Mouse (Mus musculus) liver, embryonic 15.5 days (tissue): ENCODE measurements around the gene Olfr248. TPM values are rescaled to one million over a fixed set of nuclear protein-coding genes. Genes with fewer than 3 reads are reported as not detected.
"Not testable (repeated sequence)": the region's sequence is repeated elsewhere in the genome, so short reads cannot be mapped to it uniquely, and the experiment has no call there.

ENCODE experiments used
- ATAC-seq: fragments of 200-750 bp; cut with Nextera tagmentation; 2 replicates; pipeline ENCODE4 v1.8.0; 2017; ENCODE audit warnings: moderate number of reproducible peaks, mild to moderate bottlenecking, moderate library complexity; ENCODE audit not compliant: insufficient read depth
- H3K27ac ChIP-seq: fragments of 300-500 bp; sonication (generic); replicated peaks from 2 replicates; pipeline ENCODE4 v1.5.1; 2015; ENCODE audit warnings: mild to moderate bottlenecking, inconsistent platforms
- H3K27me3 ChIP-seq: fragments of 300-500 bp; sonication (generic); 2 replicates; pipeline ENCODE4 v1.6.1; 2015; ENCODE audit warnings: mild to moderate bottlenecking, inconsistent platforms
- H3K36me3 ChIP-seq: fragments of 300-500 bp; sonication (generic); replicated peaks from 2 replicates; pipeline ENCODE4 v1.6.1; 2015; ENCODE audit warnings: moderate library complexity, mild to moderate bottlenecking, inconsistent platforms
- H3K4me1 ChIP-seq: fragments of 300-500 bp; sonication (generic); replicated peaks from 2 replicates; pipeline ENCODE4 v1.6.1; 2015; ENCODE audit warnings: inconsistent platforms
- H3K4me2 ChIP-seq: fragments of 300-500 bp; sonication (generic); 2 replicates; pipeline ENCODE4 v1.6.1; 2015; ENCODE audit warnings: moderate library complexity, mild to moderate bottlenecking, inconsistent platforms
- H3K4me3 ChIP-seq: fragments of 300-500 bp; sonication (generic); replicated peaks from 2 replicates; pipeline ENCODE4 v1.5.1; 2015; ENCODE audit warnings: mild to moderate bottlenecking, inconsistent platforms
- H3K9ac ChIP-seq: fragments of 300-500 bp; sonication (generic); 2 replicates; pipeline ENCODE4 v1.6.1; 2015; ENCODE audit warnings: moderate library complexity, mild to moderate bottlenecking, inconsistent platforms
- H3K9me3 ChIP-seq: fragments of 300-500 bp; sonication (generic); replicated peaks from 2 replicates; pipeline ENCODE4 v1.6.1; 2016; ENCODE audit warnings: inconsistent platforms
- WGBS: fragments of 180-500 bp; shearing (Covaris S2); methylation state at CpG from one replicate; pipeline ENCODE4 v1.1.7; 2015; ENCODE audit warnings: mixed read lengths; ENCODE audit not compliant: insufficient replicate concordance; 5-methylcytosine and 5-hydroxymethylcytosine counted together
- polyA plus RNA-seq: library from polyadenylated mRNA; unstranded; fragments of >200 nt; fragmentation: Nextera tagmentation; extraction: Ambion mirVana; gene quantifications from 2 replicates; pipeline ENCODE4 v1.2.1, GENCODE M21; 2015

Olfr248 gene
- polyA plus RNA-seq: not detected in 2 replicates

- no peak within 1 kb of the TSS for H3K9ac ChIP-seq
- no peak within 1 kb of the TSS for H3K4me2 ChIP-seq
- no peaks in the 10 kb centered on the region for H3K4me1 ChIP-seq
- WGBS: 82% methylated on average over 2 of the region's 2 CpGs
- ATAC-seq: no peak
- H3K4me3 ChIP-seq: no peak within 1 kb of the TSS
- H3K27me3 ChIP-seq: no peaks in the 10 kb centered on the region
- H3K9me3 ChIP-seq: no peaks in the 10 kb centered on the region
- H3K36me3 ChIP-seq: no peaks in the 10 kb centered on the region
- H3K27ac ChIP-seq: no peak within 1 kb of the TSS
Measured at GRCm38 (mm10) chr1:174390746-174391145, at the start of gene Olfr248. TSS of gene Olfr248 (plus strand) at chr1:174391046.

GRCm38 (mm10) chr1:174353636-174354035, 37.2 kb upstream of the Olfr248 start:
- WGBS: 22% methylated on average over 1 of the region's 1 CpGs
- not testable (repeated sequence) for H3K36me3 ChIP-seq, H3K27ac ChIP-seq, H3K4me3 ChIP-seq, H3K4me2 ChIP-seq, H3K27me3 ChIP-seq, H3K9me3 ChIP-seq, H3K4me1 ChIP-seq, H3K9ac ChIP-seq, ATAC-seq

DNA sequence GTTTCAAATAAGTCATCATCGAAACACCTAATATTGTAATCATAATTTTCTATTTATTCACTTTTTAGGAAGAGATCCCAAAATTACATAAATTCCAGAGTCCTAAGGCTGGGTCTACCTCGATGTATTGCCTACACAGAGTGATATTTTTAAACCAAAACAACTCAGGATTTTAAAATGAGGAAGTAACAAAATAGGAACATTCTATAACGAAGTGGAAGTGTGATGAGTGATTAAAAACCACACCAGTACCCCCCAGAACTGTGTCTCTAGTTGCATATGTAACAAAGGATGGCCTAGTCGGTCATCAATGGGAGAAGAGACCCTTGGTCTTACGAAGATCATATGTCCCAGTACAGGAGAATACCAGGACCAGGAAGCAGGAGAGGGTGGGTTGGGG, 36.2 kb upstream of the Olfr248 start:
- H3K4me2 ChIP-seq: no peak overlapping the region
- ATAC-seq: no peak
- no peak overlapping the region for H3K9ac ChIP-seq
- no peak overlapping the region for H3K4me3 ChIP-seq
- no peaks in the 10 kb centered on the region for H3K4me1 ChIP-seq
- WGBS: 21% methylated on average over 5 of the region's 5 CpGs
- H3K9me3 ChIP-seq: no peaks in the 10 kb centered on the region
- H3K27ac ChIP-seq: no peak overlapping the region
- no peaks in the 10 kb centered on the region for H3K36me3 ChIP-seq
- no peaks in the 10 kb centered on the region for H3K27me3 ChIP-seq

- ATAC-seq: 0 out of 2 replicates have a peak, but pooled peaks have one; percentile 31
Measured at GRCm38 (mm10) chr1:174364882-174365451, 25.9 kb upstream of the Olfr248 start, which contains the start of gene Olfr417. TSS of gene Olfr417 (plus strand) at chr1:174365122.

DNA sequence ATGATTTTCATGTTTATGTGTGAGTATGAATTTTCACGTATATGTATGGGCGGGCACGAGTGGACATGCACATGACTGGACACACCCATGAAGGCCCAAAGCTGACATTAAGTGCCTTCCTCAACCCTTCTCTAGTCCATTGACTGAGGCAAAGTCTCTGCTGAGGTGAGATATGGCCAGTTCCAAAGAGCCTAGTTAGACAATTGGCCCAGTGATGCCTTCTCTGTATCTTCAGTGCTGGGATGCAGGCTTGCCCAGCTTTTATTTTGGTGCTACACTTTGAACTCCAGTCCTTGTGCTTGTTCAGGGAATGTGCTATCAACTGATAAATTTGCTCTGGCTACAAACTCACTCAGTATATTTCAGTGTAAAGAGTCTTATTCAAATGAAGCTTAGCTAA, 17.0 kb upstream of the Olfr248 start:
- no peaks in the 10 kb centered on the region for H3K4me1 ChIP-seq
- H3K4me3 ChIP-seq: no peak overlapping the region
- no peaks in the 10 kb centered on the region for H3K9me3 ChIP-seq
- H3K27me3 ChIP-seq: no peaks in the 10 kb centered on the region
- no peak overlapping the region for H3K9ac ChIP-seq
- whole genome bisulfite sequencing: 59% methylated on average over 3 of the region's 3 CpGs
- no peak for ATAC-seq
- no peak overlapping the region for H3K27ac ChIP-seq
- H3K4me2 ChIP-seq: no peak overlapping the region
- H3K36me3 ChIP-seq: no peaks in the 10 kb centered on the region

More at GRCm38 (mm10) chr1:174364882-174365451, 25.9 kb upstream of the Olfr248 start, which contains the start of gene Olfr417:
- H3K27me3 ChIP-seq: no peaks in the 10 kb centered on the region
- H3K4me1 ChIP-seq: no peaks in the 10 kb centered on the region
- no peaks in the 10 kb centered on the region for H3K36me3 ChIP-seq
- WGBS: 14% methylated on average over 2 of the region's 2 CpGs
- H3K9ac ChIP-seq: no peak within 1 kb of the TSS
- no peak within 1 kb of the TSS for H3K27ac ChIP-seq
- no peak within 1 kb of the TSS for H3K4me3 ChIP-seq
- no peaks in the 10 kb centered on the region for H3K9me3 ChIP-seq
- no peak within 1 kb of the TSS for H3K4me2 ChIP-seq

- H3K4me1 ChIP-seq: peaks cover 18% of the 10 kb centered on the region
- no peaks in the 10 kb centered on the region for H3K27me3 ChIP-seq
- WGBS: 20% methylated on average over 4 of the region's 4 CpGs
- no peak overlapping the region for H3K27ac ChIP-seq
- no peak overlapping the region for H3K4me2 ChIP-seq
- H3K9me3 ChIP-seq: no peaks in the 10 kb centered on the region
- no peak overlapping the region for H3K9ac ChIP-seq
- peak; percentile 55; the same call in 1 of the 2 replicates for ATAC-seq
- no peak overlapping the region for H3K4me3 ChIP-seq
- no peaks in the 10 kb centered on the region for H3K36me3 ChIP-seq
Measured at GRCm38 (mm10) chr1:174422959-174423358, 32.1 kb downstream of the Olfr248 start.

- no peak within 1 kb of the TSS for H3K9ac ChIP-seq
- WGBS: 16% methylated on average over 1 of the region's 1 CpGs
- peaks cover 18% of the 10 kb centered on the region for H3K4me1 ChIP-seq
- H3K36me3 ChIP-seq: no peaks in the 10 kb centered on the region
- H3K9me3 ChIP-seq: no peaks in the 10 kb centered on the region
- no peak within 1 kb of the TSS for H3K4me3 ChIP-seq
- no peak within 1 kb of the TSS for H3K27ac ChIP-seq
- no peak within 1 kb of the TSS for H3K4me2 ChIP-seq
- H3K27me3 ChIP-seq: no peaks in the 10 kb centered on the region
- no peak for ATAC-seq
Measured at GRCm38 (mm10) chr1:174423764-174424163, 32.9 kb downstream of the Olfr248 start, which contains the start of gene Olfr414. TSS of gene Olfr414 (plus strand) at chr1:174424064.

DNA sequence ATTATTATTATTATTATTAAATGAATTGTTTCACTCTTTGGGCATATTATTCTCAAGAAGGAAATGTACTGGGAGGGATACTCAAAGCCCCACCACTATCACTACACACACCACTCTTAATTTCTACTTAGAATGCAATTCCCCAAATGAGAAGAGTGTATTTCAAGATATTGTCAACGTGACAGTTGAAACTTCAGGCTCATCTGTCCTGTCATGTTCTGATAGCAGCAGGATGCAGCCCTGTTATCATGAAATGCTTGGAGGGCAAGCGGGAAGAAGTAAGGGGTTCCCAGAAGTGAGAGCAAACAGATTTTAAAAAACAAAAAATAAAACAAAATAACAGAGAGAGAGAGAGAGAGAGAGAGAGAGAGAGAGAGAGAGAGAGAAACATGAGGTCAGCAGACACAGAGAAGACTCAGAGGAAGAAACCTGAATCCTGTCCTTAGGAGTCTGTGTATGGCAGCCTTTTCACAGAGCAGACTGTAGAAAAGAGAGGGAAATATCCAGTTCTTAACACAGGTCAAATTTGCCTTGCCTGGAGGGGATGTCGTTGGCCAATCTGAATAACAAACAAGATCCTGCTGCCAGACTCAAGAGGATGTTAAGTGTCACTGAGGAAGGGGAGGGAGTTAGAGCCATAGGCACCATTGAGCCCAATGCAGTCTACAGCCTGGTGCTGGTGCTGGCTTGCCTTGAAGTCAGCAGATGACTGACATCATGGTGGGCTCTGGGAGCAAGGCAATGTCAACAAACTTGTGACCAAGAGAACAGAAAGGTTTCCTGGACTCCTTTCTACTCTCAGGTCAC, 35.5 kb downstream of the Olfr248 start:
- Histone ChIP-seq H3K27me3 (no peaks in the 10 kb centered on the region), H3K9ac (no peak overlapping the region), H3K4me2 (no peak overlapping the region), H3K9me3 (no peaks in the 10 kb centered on the region), H3K4me1 (peaks cover 18% of the 10 kb centered on the region), H3K27ac (no peak overlapping the region), H3K4me3 (no peak overlapping the region), H3K36me3 (no peaks in the 10 kb centered on the region)
- WGBS: 8% methylated on average over 3 of the region's 3 CpGs
- ATAC-seq: peak; percentile 83

DNA sequence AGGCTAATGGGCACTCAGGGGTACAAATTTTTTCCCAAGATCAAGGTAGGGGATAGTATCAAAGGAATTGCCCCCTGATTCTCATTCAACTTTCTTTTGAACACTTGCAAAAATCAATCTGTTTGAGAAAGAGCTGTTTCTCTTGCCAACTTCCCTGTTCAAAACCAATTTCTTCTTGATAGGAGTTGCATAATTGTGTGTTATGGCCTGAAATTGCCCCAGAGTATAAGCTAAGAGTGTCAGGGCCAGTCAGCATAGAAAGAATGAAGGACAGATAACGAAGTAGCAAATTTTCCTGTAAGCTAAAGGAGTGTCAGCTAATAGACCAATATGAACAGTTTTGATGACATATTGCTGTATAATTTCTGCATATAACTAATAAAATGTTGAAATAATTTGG, 36.6 kb downstream of the Olfr248 start:
- H3K4me1 ChIP-seq: peaks cover 18% of the 10 kb centered on the region
- no peaks in the 10 kb centered on the region for H3K36me3 ChIP-seq
- H3K4me3 ChIP-seq: no peak overlapping the region
- H3K9me3 ChIP-seq: no peaks in the 10 kb centered on the region
- no peaks in the 10 kb centered on the region for H3K27me3 ChIP-seq
- ATAC-seq: no peak
- H3K9ac ChIP-seq: no peak overlapping the region
- no peak overlapping the region for H3K4me2 ChIP-seq
- no peak overlapping the region for H3K27ac ChIP-seq
- 55% methylated on average over 1 of the region's 1 CpGs for WGBS

GRCm38 (mm10) chr1:174428407-174428806, 37.6 kb downstream of the Olfr248 start:
- H3K27ac ChIP-seq: no peak overlapping the region
- no peak overlapping the region for H3K9ac ChIP-seq
- H3K27me3 ChIP-seq: no peaks in the 10 kb centered on the region
- H3K4me3 ChIP-seq: no peak overlapping the region
- 25% methylated on average over 2 of the region's 2 CpGs for WGBS
- H3K36me3 ChIP-seq: no peaks in the 10 kb centered on the region
- H3K4me1 ChIP-seq: peaks cover 18% of the 10 kb centered on the region
- H3K4me2 ChIP-seq: no peak overlapping the region
- peak; percentile 36 for ATAC-seq
- H3K9me3 ChIP-seq: no peaks in the 10 kb centered on the region

- ATAC-seq: no peak
- H3K4me3 ChIP-seq: no peak overlapping the region
- no peak overlapping the region for H3K9ac ChIP-seq
- 24% methylated on average over 1 of the region's 1 CpGs for WGBS
- no peak overlapping the region for H3K27ac ChIP-seq
- H3K27me3 ChIP-seq: no peaks in the 10 kb centered on the region
- no peaks in the 10 kb centered on the region for H3K4me1 ChIP-seq
- H3K4me2 ChIP-seq: no peak overlapping the region
- H3K36me3 ChIP-seq: no peaks in the 10 kb centered on the region
- H3K9me3 ChIP-seq: no peaks in the 10 kb centered on the region
Measured at GRCm38 (mm10) chr1:174434121-174434520, 43.3 kb downstream of the Olfr248 start.
